Mouse (Mus musculus) cerebellum, adult 9-11 months (tissue): ENCODE measurements around the gene Leng9.
"Not testable (repeated sequence)": the region's sequence is repeated elsewhere in the genome, so short reads cannot be mapped to it uniquely, and the experiment has no call there.

Source experiments
- DNase-seq: peaks from one replicate; pipeline ENCODE4 v3.0.0; 2022

Gene Leng9

DNA sequence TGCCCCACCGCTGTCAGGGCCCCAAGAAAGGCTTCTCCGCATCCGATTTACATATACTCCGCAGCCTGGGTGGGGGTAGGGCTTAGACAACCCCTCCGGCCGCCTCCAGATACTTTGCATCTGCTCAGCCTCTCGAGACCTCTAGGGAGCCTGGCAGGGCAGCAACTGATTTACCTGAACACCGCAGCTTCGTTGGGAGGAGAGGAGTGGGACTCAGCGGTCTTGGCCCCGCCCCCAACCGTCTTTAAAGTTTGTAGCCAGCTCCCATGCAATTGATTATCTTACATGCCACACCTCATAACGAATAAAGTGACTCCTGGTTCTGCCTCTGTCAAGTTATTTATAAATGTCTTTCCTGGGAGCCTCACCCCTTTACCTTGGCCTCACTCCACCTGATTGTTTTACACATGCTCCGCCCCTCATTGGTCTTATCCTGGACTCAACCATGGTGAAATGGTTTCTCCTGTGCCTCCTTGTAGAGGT lies at the start of gene Leng9:
TSS of gene Leng9 (minus strand) at position 316 of the 483 bp plus-strand sequence.
- peak; percentile 85 for DNase-seq

DNA sequence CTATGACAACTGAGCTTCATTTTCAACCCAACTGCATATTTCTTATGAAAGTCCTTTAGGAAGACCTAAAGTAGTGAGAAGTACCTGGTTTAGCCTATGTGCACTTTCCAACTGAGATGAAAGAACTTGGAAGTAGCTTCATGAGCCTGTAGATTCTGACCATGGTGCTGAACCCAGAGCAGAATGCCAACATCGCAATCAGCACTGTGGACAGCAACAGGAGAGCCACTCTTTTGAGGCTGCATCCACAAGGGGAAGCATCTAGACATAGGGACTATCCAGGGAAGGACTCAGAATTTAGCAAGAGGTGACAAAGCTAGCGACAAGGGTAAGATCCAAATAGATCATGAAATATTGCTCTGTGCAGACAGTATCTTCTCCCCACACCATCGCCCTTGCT lies 28.3 kb upstream of the Leng9 start:
- DNase-seq = no peak

DNA sequence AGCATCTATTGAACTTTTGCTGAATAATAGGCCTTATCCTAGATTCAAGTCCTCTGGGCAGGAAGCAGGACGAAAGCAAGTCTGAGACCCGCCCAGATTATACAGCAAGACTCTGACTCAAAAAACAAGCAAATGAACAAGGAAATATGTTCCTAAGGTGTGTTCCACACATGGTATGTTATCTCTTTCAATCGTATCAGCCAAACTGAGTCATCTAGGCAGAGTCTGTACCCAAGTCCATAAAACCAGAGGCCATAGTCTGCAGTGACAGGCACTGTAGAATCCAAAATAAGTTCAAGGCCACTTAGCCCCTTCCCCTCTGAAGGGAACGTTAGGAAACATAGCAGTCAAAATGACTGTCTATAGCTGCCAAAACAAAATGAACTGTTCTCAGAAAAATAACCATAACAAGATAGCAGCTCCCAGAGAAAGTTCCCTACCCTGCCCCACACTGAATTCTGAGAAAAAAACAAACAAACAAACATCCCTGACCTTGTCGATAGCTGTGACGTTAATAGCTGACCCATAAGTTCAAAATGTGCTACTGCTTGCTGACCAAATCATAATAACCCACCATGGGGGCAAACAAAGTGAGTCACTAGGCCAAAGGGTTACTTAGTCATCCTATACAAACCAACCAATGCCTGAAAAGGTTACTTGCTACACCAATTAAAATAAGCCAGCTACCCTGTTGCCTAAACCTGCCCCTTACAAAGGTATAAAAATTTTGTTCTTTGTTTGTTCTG lies 20.2 kb upstream of the Leng9 start:
- DNase-seq = no peak

DNA sequence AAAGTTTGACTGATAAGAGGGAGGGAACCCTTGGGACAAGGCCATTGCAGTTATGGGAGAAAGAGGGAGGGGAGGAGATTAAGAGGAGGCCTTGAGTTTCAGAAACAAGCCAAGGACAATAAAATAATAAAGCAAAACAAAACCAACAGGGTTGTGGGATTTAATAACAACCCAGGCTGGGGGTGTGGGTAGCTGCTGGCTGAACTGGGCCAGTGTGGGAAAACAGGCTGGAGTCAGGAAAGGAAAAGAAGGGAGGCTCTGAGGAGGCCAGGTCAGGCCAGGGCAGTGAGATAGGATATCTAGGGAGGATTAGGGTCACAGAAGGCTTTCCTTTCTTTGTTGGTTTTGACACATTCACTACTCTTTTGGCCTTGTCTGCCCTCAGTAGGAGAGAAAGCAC lies 16.9 kb upstream of the Leng9 start:
- DNase-seq = no peak

DNA sequence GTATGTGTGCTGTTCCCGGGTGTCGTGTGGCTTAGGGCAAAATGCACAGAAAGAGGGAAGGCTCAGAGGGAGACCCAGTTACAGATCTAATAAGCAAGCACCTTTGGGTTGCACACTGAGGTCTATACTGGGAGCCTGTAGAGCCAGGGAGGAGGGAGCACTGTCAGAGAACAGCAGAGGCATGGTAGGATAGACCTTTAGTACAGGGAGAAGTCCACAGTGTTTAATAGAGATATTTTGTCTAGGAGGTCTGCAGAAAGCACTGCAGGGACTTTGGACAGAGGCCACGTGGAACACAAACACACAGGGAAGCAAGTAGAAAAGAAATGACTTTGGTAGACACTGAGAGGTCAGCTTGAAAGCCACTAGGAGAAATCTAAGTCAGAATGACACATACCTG lies 15.1 kb upstream of the Leng9 start:
- DNase-seq = no peak

DNA sequence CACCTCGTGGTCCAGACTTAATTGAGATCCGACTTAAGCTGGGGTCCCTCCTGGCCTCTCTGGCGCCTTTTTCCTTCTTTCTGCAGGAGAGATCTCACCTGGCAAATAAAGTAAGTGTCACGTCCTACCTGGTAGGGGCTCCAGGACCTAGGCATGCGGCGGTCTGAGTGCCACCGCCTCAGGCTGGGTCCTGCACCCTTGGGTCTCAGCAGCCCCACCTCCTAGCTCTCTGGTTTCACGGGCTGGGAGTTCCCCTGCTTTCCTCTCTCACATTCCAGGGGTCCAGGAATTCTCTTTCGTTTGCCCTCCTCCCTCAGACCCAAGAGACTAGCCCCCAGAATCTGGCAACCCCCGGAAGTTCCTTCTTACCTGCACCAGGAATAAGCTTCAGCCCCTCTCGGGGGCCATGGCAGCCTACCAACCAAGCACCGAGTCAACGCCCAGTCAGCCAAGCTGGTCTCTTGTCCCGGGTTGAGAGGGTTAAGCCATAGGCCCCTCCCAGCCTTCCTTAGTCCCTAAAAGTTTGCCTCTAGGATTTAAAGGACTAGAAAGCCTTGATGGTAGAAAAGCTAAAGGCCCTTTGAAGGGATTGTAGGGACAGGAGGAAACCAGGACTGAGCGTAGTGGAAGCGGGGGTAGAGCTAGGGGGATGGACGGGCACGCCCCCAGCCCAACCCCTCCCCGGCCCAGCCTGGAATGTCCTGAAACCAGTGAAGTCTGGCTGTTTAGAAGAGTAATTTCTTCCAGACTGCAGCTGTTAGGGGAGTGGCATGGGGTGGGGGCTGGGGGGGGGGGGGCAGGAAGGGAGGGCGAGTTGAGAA lies 14.1 kb upstream of the Leng9 start, which contains the start of gene Cdc42ep5:
TSS of gene Cdc42ep5 (minus strand) at position 771 of the 821 bp plus-strand sequence.
- no peak for DNase-seq

DNA sequence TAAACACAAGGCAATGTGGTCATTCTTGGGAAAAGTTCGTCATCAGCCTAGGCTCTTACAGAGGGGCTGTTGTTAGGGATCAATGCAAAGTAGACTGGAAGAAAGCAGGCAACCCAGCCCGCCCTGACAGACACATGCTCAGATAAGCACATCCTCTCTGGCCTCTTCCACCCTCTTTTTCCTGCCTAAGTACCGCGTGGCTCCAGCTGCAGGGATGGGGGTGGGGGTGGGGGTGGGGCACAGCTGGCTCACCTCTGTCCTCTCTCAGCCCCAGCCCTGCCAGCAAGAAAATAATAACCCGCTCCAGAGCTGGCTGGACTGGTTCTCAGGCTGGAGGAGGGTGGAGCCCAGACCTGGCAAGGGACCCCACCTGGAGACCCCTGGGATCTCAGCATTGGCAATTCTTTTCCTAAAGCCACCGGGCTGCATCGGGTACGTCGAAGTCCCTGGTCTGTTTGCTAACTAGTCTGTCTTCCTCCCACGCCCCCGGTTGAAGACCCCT lies 13.4 kb upstream of the Leng9 start:
- no peak for DNase-seq

DNA sequence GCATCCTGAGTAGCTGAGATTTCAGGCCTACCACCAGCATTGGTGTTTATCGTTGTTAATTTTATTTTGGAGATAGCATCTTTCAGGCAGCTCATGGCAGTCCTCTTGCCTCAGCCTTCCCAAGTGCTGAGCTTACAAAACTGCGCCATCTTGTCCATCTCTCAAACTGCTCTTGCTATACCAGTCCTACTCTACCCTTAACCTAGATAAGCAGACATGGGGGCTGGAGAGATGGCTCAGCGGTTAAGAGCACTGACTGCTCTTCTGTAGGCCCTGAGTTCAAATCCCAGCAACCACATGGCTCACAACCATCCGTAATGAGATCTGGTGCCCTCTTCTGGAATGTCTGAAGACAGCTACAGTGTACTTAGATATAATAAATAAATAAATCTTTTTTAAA lies 11.4 kb upstream of the Leng9 start:
- DNase-seq = not testable (repeated sequence)

DNA sequence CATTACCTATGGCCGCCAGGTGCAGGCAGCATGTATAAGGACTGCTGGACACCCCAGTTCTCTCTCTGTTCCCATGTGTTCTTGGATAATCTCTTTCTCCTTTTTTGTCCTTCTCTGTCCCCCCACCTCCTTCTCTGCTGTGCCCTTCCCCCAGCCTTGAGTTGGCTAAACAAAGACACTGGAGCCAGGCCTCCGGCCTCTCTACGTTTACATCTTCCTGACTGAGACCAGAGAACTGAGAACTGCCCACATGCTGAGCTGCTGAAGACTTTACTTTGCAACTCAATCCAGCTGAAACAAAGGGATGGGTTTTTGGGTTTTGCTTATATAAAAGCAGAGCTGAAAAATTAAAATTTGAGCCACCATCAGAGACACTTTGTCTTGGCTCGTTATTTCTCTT lies 4.8 kb upstream of the Leng9 start:
- DNase-seq = no peak

DNA sequence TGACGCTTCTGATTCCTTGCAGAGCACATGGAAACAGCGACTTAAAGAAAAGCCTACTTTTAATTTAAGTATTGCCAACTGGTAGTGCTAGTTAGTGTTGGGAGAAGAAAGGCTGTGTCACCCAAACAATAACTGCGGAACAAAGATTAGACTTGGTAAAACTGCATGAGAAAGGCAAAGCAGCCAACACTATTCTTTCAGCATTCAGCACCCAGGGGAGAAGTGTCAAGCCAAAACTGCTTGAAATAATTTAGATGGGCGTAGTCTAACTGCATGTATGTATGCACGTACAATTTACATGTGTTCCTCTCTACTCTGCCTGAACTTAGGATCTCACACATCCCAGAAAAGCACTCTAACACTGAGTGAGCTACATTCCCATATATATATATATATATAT lies 4.2 kb upstream of the Leng9 start:
- no peak for DNase-seq

DNA sequence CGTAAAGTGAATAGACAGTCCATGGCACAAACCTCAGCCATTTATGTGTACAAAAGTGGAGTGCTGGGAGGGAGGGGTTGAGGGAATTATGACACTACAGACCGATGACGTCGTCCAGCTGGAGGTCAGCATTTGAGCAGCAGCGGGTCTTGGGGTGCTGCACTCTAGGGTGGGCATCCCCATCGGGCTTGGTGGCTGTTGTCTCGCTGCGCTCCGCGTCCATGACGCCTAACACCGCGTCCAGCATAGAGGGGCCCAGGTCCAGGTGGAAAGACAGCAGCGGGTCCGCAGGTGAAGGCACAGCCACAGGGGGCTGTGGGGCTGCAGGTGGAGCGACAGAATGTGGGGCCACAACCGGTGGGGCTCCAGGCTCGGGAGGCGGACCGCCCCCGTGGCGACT lies 1.1 kb upstream of the Leng9 start:
- DNase-seq = no peak

DNA sequence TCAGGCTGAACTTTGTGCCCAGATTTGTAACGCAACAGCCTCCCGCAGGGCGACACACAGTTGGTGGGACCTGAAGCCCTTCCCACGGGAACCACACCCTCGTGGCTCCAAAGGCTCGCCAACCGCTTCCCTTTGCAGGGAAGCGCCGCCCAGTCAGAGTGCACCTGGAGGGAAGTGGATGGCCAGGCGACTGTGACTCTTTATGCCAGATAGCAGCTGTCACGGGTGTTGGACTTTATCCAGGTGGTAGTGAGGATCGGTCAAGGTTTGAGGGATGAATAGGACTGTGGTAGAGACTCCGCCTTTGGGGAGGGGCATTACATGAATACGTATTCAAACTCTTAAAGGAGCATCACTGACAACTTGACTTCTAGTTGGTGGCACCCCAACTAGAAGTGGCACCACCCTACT lies 642 bp upstream of the Leng9 start:
- peak; percentile 91 for DNase-seq

DNA sequence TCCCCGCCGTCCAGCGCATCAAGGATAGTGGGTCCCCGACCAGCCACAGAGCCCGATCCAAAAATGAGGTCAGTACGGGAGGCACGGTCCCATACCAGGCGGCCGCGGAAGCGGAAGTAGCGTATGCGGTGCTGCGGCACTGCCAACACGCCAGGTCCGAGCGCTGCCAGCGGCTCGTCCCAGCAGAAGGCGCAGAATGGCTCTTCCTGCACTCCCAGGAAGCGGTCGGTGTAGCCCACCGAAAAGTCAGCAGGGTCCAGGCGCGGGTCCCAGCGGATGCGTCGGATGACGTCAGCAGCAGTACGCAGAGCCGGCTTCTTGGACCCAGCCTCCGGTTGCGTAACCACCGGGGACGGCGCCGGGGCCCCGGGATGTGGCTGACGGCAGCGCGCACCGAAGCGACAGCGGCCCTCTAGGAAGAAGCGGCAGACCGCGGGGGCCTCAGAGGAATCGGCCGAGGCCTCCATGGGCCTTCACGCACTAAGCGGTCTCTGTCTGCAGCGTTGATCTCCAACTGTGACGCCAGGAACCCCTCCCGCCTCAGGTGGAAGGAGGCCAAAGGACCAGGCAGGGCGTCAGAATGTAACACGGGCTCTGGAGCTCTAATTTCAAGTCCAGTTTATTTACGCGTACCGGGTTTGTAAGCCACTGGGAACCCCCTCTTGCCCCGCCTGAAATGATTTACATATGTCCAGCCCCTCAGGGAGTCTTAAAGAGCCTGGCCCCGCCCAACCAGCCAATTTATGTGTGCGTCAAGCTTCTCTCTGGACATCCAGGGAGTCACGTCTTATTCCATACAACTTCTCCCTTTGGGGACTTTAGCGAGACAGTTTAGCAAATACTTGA lies 742 bp downstream of the Leng9 start:
- DNase-seq = peak; percentile 93

DNA sequence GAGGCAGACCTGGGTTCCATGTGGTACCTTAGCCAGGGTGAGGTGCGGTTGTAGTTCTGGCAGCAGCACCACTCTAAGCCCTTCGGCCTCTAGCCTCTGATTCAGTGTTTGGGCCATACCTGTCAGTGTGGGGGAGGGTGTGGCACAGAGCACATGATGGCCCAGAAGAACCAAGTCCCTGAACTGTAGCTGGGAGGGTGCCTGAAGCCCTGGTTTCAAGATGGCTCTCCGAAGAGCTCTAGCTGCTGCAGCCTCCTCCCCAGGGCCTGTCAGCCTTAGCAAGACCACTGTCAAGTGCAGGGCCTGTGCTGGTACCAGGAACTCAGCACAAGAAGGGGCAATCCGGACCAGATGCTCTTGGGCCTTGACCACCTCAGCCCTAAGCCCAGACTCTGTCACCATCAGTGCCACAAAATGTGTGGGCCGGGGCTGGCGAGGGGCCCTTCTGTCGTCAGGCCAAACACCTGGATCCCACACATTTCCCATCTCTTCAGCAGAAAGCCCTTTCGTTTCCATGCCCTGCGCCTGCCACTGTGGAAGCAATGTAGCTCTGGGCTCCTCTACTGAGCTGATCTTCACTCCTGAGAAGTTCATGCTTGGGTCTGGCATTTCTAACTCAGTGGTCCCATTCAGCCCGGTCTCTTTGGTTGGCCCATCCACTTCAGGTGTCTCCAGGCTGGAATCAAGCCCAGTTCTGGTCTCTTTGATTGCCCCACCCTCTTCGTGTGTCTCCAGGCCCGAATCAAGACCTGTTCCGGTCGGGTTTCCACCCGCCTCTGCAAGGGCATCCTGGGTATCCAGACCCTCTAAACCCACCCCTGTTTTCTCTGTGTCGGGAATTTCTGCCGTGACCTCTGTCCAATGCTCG lies 1.6 kb downstream of the Leng9 start:
- peak; percentile 76 for DNase-seq

DNA sequence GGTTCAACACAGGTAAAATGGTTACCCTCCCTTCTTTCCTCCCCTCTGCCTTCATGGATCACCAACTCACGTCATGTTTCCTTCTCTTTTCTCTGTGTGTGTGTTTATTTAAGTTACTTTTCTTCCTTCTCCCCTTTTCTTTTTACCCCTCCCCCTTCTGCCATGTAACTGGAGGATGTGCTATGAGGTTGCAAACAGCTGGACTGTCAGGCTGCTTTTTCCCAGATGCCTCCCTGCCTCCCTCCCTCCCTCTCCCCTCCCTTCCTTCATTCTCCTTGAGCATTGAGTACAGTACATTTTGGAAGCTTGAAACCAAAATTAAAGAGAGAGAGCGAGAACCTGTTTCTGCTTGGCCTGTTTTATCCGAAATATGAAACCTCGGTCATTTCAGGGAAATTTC lies 2.3 kb downstream of the Leng9 start:
- no peak for DNase-seq

DNA sequence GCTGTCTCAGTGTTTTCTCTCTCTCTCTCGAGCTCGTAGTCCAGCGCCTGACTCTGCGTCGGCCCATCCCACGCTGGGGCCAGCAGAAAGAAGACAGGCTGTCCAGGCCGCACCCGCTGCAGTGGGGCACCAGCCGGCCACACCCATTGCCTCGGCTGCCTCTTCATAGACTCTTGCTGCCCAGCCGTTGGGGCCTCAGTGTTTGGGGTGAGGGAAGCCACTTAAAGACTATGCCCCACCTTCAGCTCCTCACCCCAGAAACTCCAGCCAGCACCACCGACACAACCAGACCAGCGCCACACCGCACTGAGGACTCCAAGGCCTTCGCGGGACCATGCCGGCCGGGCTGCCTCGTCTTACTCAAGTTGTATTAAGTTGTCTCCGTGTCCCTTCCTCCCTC lies 2.8 kb downstream of the Leng9 start:
- DNase-seq = peak; percentile 55

DNA sequence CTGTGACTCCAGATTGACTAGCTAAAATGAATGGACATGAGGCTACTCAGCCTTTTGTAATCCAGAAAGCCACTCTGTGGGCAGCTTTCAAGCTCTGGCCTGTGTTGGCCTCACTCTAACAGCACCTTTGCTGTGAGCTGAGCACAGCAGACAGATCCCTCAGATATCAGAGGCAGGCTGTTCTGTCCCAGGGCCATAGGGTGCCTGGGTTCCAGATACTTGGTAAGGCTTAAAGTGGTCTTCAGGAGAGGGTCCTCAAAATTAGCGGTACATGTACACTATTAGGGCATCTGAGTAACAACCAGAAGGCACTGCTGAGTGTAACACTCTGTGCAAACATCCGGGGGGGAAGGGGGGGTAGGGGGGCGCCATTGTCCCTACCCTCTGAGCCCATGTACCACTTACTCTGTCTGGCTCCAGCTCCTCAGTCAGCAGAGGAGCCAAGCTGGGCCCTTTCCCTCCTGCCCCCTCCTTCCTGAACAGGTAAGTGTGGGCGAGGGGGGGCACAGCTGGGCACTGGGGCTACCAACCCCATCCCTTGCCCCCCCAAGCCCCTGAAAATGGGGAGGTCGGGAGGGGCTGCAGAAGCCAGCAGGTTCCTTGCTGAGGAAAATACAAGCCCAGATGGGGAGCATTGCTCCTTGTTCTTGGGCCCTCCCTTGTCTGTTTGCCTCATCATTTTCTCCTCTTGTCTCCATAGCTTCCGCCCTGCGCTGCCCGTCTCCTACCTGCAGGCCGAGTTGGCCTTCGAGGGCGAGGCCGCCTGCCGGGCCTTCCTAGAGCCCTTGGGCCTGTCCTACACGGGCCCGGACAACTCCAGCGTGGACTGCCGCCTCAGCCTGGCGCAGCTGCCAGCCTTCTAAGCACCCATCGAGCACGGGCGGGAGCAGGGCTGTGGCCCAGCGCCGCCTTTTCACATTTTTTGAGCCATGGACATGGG lies 3.7 kb downstream of the Leng9 start:
- peak; percentile 65 for DNase-seq

DNA sequence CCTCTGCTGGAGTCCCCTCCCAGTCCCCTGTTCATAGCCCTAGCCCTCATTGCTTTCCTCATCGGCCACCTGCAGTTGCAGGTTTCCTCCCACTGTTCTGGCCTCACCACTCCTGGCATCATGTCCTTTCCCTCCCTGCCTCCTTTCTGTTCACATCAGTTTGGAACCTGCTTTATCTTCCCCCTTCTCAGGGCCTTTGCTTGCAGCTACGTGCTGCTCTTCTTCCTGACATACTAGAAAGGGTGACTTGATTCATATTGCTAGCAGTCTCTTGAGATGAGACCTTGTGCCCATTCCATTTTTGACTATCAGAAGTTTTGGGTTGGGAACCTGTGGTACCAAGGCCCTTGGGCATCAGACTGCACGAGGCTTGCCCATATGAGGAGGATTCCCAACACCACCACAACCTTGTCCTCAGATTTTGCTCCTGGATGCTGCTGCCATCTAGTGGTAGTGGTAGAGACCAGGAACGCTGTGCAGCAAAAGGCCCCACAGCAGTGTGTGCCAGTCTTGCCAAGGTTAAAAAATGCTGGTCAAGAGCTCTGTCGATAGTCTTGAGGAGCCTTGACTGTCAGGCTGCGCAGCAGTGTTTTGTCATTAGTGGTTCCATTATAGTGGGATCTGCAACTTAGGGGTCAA lies 4.5 kb downstream of the Leng9 start:
- peak; percentile 74 for DNase-seq

DNA sequence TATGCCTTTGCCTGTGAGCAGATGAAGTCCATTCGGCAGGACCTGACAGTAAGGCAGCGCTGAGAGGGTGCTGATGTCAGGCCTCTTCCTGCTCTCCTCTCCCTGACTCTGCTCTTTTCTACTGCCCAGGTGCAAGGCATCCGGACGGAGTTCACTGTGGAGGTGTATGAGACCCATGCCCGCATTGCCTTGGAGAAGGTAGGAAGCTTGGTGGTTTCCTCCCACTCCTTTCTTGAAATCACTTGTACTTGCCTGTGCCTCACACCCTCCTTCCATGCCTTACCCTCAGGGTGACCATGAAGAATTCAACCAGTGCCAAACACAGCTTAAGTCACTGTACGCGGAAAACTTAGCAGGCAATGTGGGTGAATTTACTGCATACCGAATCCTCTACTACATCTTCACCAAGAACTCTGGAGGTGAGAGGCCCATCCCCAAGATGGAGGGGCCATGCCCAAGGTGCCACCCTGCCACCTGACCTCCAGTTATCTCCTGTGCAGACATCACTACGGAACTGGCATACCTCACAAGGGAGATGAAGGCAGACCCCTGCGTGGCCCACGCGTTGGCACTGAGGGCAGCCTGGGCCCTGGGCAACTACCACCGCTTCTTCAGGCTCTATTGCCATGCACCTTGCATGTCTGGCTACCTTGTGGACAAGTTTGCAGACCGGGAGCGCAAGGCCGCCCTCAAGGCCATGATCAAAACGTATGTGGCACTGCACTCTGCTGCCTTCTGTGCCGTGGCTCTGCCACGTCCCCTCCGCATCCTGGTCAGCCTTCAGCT lies 5.2 kb downstream of the Leng9 start:
- peak; percentile 41 for DNase-seq
